Mouse (Mus musculus) urinary bladder, postnatal 25 days (tissue): ENCODE results near the gene Ror1.

Experiments
- DNase-seq: peaks from one replicate; pipeline ENCODE4 v3.0.0; 2022; ENCODE audit warnings: low spot score

The Ror1 gene

DNA sequence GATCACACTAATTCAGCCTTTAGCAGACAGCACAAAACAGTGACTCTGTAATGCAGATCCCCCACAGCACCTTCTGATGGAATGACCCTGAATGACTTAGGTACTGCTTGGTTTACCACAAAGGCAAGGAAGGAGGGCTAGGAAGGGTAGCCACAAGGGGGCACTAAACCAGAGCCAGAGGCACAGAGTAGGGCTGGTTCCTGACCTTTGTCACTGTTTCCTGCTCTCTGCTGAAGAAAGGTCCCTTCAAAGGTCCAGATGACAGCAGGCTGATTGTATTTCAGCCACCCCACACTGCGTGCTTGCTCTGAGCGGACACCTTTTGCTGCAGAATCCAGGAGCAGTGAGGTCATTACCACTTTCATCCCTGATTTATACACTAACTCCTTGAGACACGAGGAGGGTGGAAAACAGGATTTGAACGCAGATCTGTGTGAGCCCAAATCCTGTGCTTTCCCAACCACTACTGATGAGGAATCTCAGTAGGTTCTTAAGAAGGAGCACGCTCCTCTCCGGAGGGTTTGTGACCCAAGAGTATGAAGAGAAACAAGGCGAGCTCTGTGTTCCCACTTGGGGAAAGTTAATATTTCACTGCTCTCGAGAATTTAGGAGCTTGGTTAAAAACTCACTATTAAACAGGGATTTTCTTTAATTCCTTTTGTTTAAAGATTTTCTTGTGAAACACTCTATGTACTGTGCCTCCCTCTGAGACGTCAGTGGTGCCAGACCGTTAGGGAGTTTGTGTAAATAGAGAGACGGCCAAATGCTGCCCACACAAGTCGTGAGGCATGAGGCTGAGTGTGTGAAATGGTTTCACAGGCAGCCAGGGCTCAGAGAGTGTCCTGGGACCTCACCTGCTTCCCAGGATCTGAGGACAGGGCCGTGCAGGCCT, 119.0 kb downstream of the Ror1 start:
- no peak for DNase-seq

DNA sequence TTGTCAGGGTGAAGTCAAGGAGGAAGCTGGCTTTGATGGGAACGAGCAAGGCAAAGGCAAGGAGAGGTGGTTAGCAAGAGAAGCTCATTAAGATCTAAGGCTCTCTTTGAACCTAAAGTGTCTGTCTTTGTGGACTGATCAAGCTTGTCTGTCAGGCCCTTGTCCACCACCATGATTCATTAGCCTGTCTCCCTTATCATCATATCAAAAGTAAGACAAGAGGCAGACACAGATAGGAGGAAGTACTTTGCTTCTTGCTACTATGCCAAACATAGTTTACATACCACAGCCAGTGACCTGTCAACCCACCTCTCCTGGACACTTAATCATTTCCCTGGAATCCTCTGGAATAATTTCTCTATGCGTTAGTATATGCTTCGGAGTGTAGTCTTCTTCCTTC, 121.0 kb downstream of the Ror1 start:
- DNase-seq: no peak

DNA sequence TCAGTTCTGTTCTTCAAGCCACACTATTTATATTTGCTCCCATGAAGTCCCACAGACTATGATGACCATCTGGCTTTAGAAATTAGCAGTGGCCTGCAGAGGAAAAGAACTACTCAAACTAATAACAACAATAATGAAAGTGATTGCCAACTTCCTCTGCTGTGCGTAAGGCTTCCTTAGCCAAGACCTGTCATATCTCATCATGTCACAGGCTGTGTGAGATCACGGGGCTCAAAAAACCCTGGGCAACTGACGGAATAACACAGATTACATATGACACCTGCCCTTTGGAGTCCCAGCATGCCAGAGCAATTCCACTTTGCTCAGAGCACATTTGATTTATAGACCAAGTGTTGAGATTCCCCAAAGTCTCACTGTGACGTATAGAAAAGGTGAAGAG, 123.4 kb downstream of the Ror1 start:
- DNase-seq: no peak

DNA sequence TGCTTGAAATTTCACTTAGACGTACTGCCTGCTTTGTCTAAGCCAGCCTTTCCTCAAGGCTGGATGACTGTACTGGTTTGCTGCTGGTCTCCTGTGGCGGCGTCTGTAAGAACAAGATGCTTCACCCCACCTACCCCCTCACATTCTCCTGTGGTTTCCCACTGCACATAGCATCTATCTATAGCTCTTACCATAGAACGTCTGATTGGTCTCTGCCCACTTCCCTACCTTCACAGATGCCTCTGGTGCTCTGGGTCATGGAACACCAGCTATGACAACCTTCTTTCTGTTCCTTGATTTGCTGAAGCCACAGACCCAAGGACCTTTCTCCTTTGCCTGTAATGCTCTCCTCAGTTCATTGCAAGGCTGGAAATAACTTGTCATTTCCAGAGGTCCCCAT, 124.0 kb downstream of the Ror1 start:
- no peak for DNase-seq

DNA sequence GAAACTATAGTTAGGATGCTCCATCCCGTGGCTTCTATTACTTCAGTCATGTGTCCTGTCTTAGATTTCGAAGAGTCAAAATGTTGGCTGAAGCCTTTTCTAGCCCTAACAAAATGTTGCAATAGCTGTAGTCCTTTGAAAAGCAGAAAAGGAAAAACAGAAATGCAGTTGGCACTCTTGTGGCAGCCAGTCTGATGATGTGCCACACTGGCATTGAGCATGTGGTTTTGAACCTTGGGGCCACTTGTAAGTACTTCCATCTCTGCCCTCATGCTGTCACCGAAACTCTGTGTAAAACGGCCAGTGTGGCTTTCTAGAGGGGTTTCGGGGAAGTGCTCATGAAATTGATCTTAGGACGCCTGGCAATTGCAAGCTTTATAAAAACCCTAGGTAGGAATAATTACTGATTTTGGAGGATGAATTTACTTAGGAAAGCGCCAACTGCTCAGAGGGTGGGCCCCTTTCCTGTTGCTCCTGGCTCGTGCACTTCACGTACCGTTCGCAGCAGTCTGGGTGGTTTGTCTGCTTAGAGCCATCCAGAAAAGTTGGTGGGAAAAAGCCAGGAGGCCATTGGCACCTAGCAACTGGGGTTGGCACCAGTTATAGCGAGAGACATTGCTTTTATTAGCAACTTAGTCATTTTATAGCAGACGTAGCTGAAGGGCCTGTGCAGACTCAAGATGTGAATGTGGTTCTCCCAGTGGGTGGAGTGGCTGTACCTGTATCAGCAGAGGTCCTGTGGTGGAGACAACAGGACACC, 126.6 kb downstream of the Ror1 start:
- DNase-seq: no peak

- DNase-seq: no peak
Observed at GRCm38 (mm10) chr4:100223532-100223931, 127.9 kb downstream of the Ror1 start.

GRCm38 (mm10) chr4:100223965-100224364, 128.4 kb downstream of the Ror1 start:
- no peak for DNase-seq

- no peak for DNase-seq
Observed at GRCm38 (mm10) chr4:100226619-100227018, 131.0 kb downstream of the Ror1 start.

- no peak for DNase-seq
Observed at GRCm38 (mm10) chr4:100228106-100228505, 132.5 kb downstream of the Ror1 start.

- DNase-seq: no peak
Observed at GRCm38 (mm10) chr4:100230245-100230644, 134.7 kb downstream of the Ror1 start.

GRCm38 (mm10) chr4:100230963-100231362, 135.4 kb downstream of the Ror1 start:
- no peak for DNase-seq

- no peak for DNase-seq
Observed at GRCm38 (mm10) chr4:100231906-100232305, 136.3 kb downstream of the Ror1 start.

DNA sequence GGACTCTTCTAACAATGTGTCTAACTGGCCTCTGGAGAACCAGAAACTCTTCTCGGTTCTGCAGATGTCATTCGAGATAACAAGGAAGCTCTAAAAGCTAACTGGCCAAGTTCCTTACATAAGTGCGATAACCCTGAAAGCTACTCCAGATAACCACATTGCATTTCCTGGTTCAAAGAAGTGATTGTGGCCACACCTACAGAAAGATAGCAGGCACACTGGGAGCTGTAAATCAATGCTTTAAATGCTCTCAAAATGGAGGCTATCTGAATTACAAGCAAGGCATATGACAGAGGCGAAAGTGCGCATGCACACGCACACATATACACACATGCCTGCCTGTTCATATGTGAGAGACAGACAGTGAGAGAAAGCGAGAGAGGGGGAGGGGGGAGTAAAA, 136.9 kb downstream of the Ror1 start:
- no peak for DNase-seq

DNA sequence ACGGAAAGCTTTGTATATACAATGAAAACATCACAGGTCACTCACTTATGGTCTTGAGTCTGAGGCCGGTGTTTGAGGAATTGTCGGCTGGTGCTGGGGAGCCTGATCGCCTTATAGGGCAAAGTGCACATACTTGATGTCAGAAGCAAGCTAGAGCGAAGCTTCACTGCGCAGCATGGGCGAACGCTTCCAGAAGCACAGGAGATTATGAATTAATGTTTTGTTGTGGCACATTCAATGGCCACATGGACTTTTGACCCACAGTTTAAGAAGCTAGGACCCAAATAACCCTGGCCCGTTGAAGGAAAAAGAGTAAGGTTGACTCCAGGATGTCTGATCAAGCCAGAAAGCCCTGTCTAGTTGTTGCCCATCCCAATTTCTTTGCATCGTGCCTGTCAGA, 138.2 kb downstream of the Ror1 start:
- no peak for DNase-seq

DNA sequence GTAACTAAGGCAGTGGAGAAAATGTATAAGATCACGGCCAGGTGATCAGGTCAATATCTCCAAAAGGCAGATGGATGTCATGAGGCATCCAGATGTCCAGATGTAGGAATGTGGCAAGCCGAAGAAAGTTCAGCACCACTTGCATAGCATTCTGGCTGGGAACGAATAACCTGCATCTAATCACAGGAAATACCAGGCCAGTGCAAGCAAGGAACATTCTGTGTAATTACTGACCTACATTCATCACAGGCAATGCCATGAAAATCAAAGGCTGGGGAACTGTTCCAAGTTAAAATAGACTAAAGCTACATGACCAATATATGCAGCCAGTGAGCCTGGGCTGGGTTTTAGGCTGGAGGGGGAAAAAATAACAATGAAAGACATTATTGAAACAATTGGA, 140.7 kb downstream of the Ror1 start:
- DNase-seq: no peak

DNA sequence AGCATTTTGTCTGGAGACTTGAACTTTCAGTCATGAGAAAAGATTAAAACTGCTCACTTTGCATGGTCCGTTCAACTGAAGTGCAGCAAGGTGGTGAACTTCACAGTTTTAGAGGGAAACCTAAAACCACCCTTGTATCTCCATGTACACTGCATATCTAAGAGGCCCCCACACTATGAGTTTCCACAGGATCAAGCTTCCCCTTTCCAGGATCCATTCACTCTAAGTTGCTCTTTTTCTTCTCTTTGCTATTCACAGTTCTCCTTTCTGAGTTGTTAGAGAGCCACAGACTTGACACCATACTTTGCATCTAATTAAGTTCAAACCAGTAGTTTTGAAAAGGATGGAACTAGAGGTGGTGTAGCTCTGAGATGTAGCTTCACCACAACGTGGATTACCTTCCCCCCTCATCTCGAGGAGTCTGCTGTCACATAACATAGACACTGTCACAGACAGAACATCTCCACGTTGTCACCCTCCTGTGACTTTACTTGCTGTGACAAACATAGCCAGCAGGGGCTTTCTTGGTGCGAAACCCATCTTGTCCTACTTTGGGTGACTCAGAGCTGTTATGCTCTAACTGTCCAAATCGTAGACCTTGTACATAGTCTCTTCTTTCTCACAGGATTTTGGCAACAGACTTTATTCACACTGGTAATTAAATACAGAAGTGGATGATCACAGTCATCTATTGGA, 146.6 kb downstream of the Ror1 start:
- no peak for DNase-seq

- DNase-seq: no peak
Observed at GRCm38 (mm10) chr4:100244250-100244649, 148.7 kb downstream of the Ror1 start.

DNA sequence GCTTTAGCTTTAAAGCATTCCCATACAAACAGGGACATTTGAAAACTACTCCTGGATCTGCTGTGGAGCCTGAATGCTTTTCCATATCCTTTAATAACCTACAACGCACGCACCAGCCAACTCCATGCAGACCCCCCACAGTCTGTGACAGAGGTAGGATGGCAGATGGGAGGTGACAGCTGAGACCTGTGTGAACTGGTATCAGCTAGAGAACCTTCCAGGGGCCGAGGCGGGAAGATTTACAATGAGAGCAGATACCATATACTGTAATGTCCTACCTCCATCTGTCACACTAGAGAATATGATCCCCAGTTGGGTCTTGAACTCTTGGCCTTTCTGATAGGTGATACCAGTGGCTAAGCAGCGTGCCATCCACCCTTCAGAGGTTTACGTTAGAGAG, 149.1 kb downstream of the Ror1 start:
- no peak for DNase-seq

DNA sequence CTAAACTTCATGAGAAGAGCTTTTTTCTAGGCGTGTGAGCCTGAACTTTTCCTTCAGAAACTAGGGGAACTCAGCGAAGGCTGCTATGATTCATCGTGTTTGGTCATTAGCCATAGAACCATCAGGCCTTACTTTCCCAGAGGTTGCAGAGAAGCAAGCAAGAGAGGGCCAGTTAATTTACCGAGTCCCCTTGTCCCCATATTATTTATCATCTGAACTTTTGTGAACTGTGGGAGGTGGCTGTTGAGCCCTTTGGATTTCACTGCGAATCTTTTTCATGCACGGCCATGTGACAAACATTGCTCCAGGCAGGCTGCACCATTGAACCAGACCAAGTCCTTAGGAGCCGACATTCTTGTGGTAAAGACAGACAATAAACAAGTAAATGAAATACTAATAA, 152.2 kb downstream of the Ror1 start:
- no peak for DNase-seq

- no peak for DNase-seq
Observed at GRCm38 (mm10) chr4:100248273-100248672, 152.7 kb downstream of the Ror1 start.

- no peak for DNase-seq
Observed at GRCm38 (mm10) chr4:100251270-100251669, 155.7 kb downstream of the Ror1 start.

DNA sequence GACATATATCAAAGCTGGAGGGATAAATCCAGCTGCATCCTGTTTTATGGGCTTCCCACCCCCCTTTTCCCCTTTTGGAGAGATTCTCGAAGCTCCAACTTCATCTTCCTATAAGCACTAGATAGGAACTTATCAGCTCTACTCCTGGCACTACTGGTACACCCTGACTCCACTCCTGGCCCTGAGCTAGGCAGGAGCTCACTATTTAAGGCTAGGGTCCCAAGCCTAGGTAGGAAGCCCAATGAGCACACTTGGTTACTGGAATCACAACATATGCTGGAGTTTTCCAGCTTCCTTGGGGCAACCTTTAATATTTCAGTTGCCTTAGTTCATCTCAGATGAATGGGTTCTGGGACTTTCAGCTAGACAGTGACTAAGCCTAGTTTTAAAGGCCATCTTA, 156.5 kb downstream of the Ror1 start:
- DNase-seq: no peak

GRCm38 (mm10) chr4:100252646-100253045, 157.1 kb downstream of the Ror1 start:
- no peak for DNase-seq
